Mouse (Mus musculus): Measurements from ENCODE around the gene Ncoa1. TPM values are rescaled to one million over a fixed set of nuclear protein-coding genes. Genes with fewer than 3 reads are reported as not detected.

The Ncoa1 gene
- total RNA-seq, 2 experiments from 2014 or later: 32.1 to 33.6 TPM

Other genes starting within 250 kb of the Ncoa1 start
- 1 to 10 TPM; 4.3 to 4.6 TPM for gene Ptrhd1, start 243.2 kb downstream of the Ncoa1 start, total RNA-seq (2021)
- gene Cenpo, start 242.9 kb downstream of the Ncoa1 start, total RNA-seq (2021): 1 to 10 TPM; 3.3 to 3.4 TPM
- 10 to 100 TPM; 49.3 to 50.3 TPM for gene Itsn2, start 115.5 kb upstream of the Ncoa1 start, total RNA-seq (2021)
- not detected for gene Gm3625, start 115.7 kb upstream of the Ncoa1 start, total RNA-seq (2021)

Data from heart, postnatal 14 days (tissue).